In the genomic region with DNA sequence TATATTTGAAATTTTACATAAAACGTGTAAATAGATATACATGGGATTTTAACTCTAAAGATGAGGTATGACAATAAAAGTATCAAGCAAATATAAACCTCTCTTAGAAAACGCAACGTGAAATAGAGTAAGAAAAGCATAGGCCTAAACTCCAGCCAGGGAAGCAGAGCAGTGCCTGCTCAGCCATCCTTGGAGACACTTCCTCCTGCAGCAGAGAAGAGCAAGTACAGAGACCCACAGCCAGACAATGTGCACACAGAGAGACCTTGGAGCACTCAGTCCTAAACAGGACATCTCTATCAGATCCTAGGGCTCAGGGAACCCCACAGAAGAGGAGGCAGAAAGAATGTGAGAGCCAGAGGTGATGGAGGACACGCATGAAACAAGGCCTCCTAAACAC, we compare ENCODE assay signal across 20 mouse cellular contexts. TPM values are rescaled to one million over a fixed set of nuclear protein-coding genes. Genes with fewer than 3 reads are reported as not detected.
DNase-seq lines count a peak whose midpoint lies in the region; ATAC-seq lines count a peak whose summit lies in the region.
"Had no signal": no experiment of that assay in that cellular context is flagged by ENCODE, and none has a peak within 500 bp of the region (broad histone marks: within the 10 kb centered on the region; RNA-seq: fewer than 3 reads in every experiment).

No protein-coding gene starts in this region.

- ATAC-seq in kidney, embryonic 14.5 days (ENCODE audit: low FRiP score, low TSS enrichment), result peak; percentile 46; the same call in 1 of the 2 replicates
- no peak for ATAC-seq in midbrain, embryonic 11.5 days (ENCODE audit: low FRiP score)
- ATAC-seq in midbrain, embryonic 16.5 days, result no peak
- ATAC-seq: activated CD4-positive, CD25-positive, alpha-beta regulatory T cell, adult 4 months; forebrain, embryonic 15.5 days had no signal

- no peaks in the 10 kb centered on the region for H3K27me3 ChIP-seq in kidney, embryonic 14.5 days (ENCODE audit: control insufficient read depth, insufficient read depth, low read length)
- H3K27me3 ChIP-seq in midbrain, embryonic 11.5 days (ENCODE audit: control insufficient read depth, insufficient read depth, low read length), result no peaks in the 10 kb centered on the region
- no peaks in the 10 kb centered on the region for H3K27me3 ChIP-seq in midbrain, embryonic 16.5 days (ENCODE audit: control insufficient read depth, insufficient read depth, low read depth, low read length)
- H3K27me3 ChIP-seq in splenic B cell, adult 2 months (ENCODE audit: control insufficient read depth, insufficient read depth, low read length, poor library complexity, severe bottlenecking), result no peaks in the 10 kb centered on the region
- H3K27me3 ChIP-seq: embryonic facial prominence, embryonic 12.5 days; forebrain, embryonic 15.5 days had no signal

- no peak overlapping the region for H3K9ac ChIP-seq in kidney, embryonic 14.5 days (ENCODE audit: low read depth, low read length)
- H3K9ac ChIP-seq in midbrain, embryonic 11.5 days (ENCODE audit: low read length), result no peak overlapping the region
- H3K9ac ChIP-seq in midbrain, embryonic 16.5 days (ENCODE audit: low read depth, low read length), result no peak overlapping the region
- H3K9ac ChIP-seq: embryonic facial prominence, embryonic 12.5 days; forebrain, embryonic 15.5 days; hindbrain, embryonic 14.5 days had no signal

- H3K4me3 ChIP-seq in kidney, embryonic 14.5 days (ENCODE audit: low read length), result no peak overlapping the region
- H3K4me3 ChIP-seq in midbrain, embryonic 11.5 days (ENCODE audit: low read depth, low read length), result no peak overlapping the region
- no peak overlapping the region for H3K4me3 ChIP-seq in midbrain, embryonic 16.5 days (ENCODE audit: low read depth, low read length)
- H3K4me3 ChIP-seq: embryonic facial prominence, embryonic 12.5 days; forebrain, embryonic 15.5 days; heart, embryonic 10.5 days; hindbrain, embryonic 10.5 days had no signal

- H3K4me1 ChIP-seq in kidney, embryonic 14.5 days (ENCODE audit: control insufficient read depth, insufficient read depth, low read length), result no peaks in the 10 kb centered on the region
- no peaks in the 10 kb centered on the region; the same call in 1 of the 2 replicates for H3K4me1 ChIP-seq in midbrain, embryonic 11.5 days (ENCODE audit: control insufficient read depth, insufficient read depth, low read length)
- peaks cover 3% of the 10 kb centered on the region; the same call in 1 of the 2 replicates for H3K4me1 ChIP-seq in midbrain, embryonic 16.5 days (ENCODE audit: control insufficient read depth, insufficient read depth, low read length)
- H3K4me1 ChIP-seq: embryonic facial prominence, embryonic 12.5 days; heart, embryonic 10.5 days; hindbrain, embryonic 10.5 days had no signal

- no peak overlapping the region for H3K27ac ChIP-seq in kidney, embryonic 14.5 days (ENCODE audit: low read depth, low read length)
- no peak overlapping the region for H3K27ac ChIP-seq in midbrain, embryonic 11.5 days (ENCODE audit: low read depth, low read length)
- no peak overlapping the region for H3K27ac ChIP-seq in midbrain, embryonic 16.5 days (ENCODE audit: low read length)
- H3K27ac ChIP-seq: embryonic facial prominence, embryonic 12.5 days; forebrain, embryonic 15.5 days; heart, embryonic 10.5 days; hindbrain, embryonic 10.5 days; hindbrain, embryonic 14.5 days had no signal

- H3K9me3 ChIP-seq in kidney, embryonic 14.5 days (ENCODE audit: control insufficient read depth, low read length), result no peaks in the 10 kb centered on the region
- no peaks in the 10 kb centered on the region for H3K9me3 ChIP-seq in midbrain, embryonic 11.5 days (ENCODE audit: control insufficient read depth, low read length)
- H3K9me3 ChIP-seq in midbrain, embryonic 16.5 days (replicated peaks; ENCODE audit: control insufficient read depth, low read length, poor library complexity, severe bottlenecking), result no peaks in the 10 kb centered on the region
- H3K9me3 ChIP-seq: embryonic facial prominence, embryonic 12.5 days; forebrain, embryonic 15.5 days; G1E; heart, embryonic 10.5 days; hindbrain, embryonic 10.5 days had no signal

- WGBS in kidney, embryonic 14.5 days, result 79% methylated on average over 4 of the region's 4 CpGs
- 84% methylated on average over 4 of the region's 4 CpGs for WGBS in midbrain, embryonic 11.5 days
- WGBS in midbrain, embryonic 16.5 days, result 95% methylated on average over 4 of the region's 4 CpGs

- no peak overlapping the region for H3K4me2 ChIP-seq in kidney, embryonic 14.5 days (replicated peaks; ENCODE audit: low read depth, low read length)
- H3K4me2 ChIP-seq in midbrain, embryonic 11.5 days, result no peak overlapping the region
- H3K4me2 ChIP-seq in midbrain, embryonic 16.5 days (ENCODE audit: low read length), result no peak overlapping the region
- H3K4me2 ChIP-seq: embryonic facial prominence, embryonic 12.5 days; forebrain, embryonic 15.5 days; hindbrain, embryonic 14.5 days had no signal

- H3K36me3 ChIP-seq in kidney, embryonic 14.5 days (ENCODE audit: control insufficient read depth, insufficient read depth, low read length), result peaks cover 32% of the 10 kb centered on the region
- no peaks in the 10 kb centered on the region for H3K36me3 ChIP-seq in midbrain, embryonic 11.5 days (ENCODE audit: control insufficient read depth, insufficient read depth, low read length)
- peaks cover 2% of the 10 kb centered on the region; the same call in 1 of the 2 replicates for H3K36me3 ChIP-seq in midbrain, embryonic 16.5 days (ENCODE audit: control insufficient read depth, insufficient read depth, low read length)
- H3K36me3 ChIP-seq in splenic B cell, adult 2 months (ENCODE audit: control insufficient read depth, insufficient read depth, low read length, poor library complexity, severe bottlenecking), result peaks cover 2% of the 10 kb centered on the region

- no peak for DNase-seq in kidney, postnatal 25 days
- DNase-seq in midbrain, embryonic 11.5 days (ENCODE audit: low spot score, missing footprints), result peak; percentile 41
- peak; percentile 5 to 6 for DNase-seq in B cell, adult 2 months
- peak; percentile 36 for DNase-seq in splenic B cell, adult 2 months (ENCODE audit: low read depth, low spot score)
- no peak for DNase-seq in lung, postnatal 4 days
- DNase-seq: adrenal gland, postnatal 14 days; cerebellum, adult 11-12 months; cerebellum, adult 9-10 months; cerebellum, postnatal 25 days; gastrocnemius, postnatal 10 days; heart, adult 18-20 months had no signal

RNA-seq across cellular contexts. Expression of a gene that starts 7.0 kb away (rescaled TPM):
- 17.8 and 44.7 TPM in 2 replicates for polyA plus RNA-seq in kidney, embryonic 14.5 days (2014; fragmentation: Nextera tagmentation; extraction: Ambion mirVana)
- 42.5 and 46.4 TPM in 2 replicates for polyA plus RNA-seq in midbrain, embryonic 11.5 days (2014; fragmentation: Nextera tagmentation; extraction: Ambion mirVana)
- polyA plus RNA-seq in midbrain, embryonic 16.5 days (2015; fragmentation: Nextera tagmentation; extraction: Ambion mirVana), result 28.4 and 31.8 TPM in 2 replicates

Comparison
In these comparisons a context has a peak if more than half of its experiments do, and no peak if none do; other contexts are left out.
1. DNase-seq: peak in midbrain, embryonic 11.5 days (single experiment), B cell, adult 2 months (2 of 2) and splenic B cell, adult 2 months (single experiment); none in kidney, postnatal 25 days (0 of 2) and lung, postnatal 4 days (0 of 2).